Mouse (Mus musculus) myocyte (in vitro differentiated cells): Measurements from ENCODE around the gene Hhat.

Experiments used
- E2F4 ChIP-seq: IDR thresholded peaks from one replicate; pipeline ENCODE4 v1.6.1; 2011; ENCODE audit warnings: mild to moderate bottlenecking, control low read depth, moderate library complexity; ENCODE audit not compliant: insufficient read depth
- POLR2A ChIP-seq: IDR thresholded peaks from one replicate; pipeline ENCODE4 v1.6.1; 2011; ENCODE audit warnings: low read depth, mild to moderate bottlenecking, control low read depth, moderate library complexity; ENCODE audit not compliant: insufficient read length
- POLR2AphosphoS2 ChIP-seq: IDR thresholded peaks from one replicate; pipeline ENCODE4 v1.6.1; 2011; ENCODE audit warnings: low read depth, control low read depth; ENCODE audit not compliant: insufficient read length
- REST ChIP-seq: IDR thresholded peaks from one replicate; pipeline ENCODE4 v1.6.1; 2011; ENCODE audit warnings: mild to moderate bottlenecking, control low read depth, moderate library complexity; ENCODE audit not compliant: insufficient read depth, insufficient read length
- SRF ChIP-seq: IDR thresholded peaks from one replicate; pipeline ENCODE4 v1.6.1; 2011; ENCODE audit warnings: low read depth; ENCODE audit not compliant: control insufficient read depth, insufficient read length
- TCF12 ChIP-seq: IDR thresholded peaks from one replicate; pipeline ENCODE4 v1.6.1; 2011; ENCODE audit warnings: mild to moderate bottlenecking, control low read depth; ENCODE audit not compliant: poor library complexity, insufficient read depth, severe bottlenecking
- TCF3 ChIP-seq: IDR thresholded peaks from one replicate; pipeline ENCODE4 v1.6.1; 2011; ENCODE audit warnings: low read depth, control low read depth; ENCODE audit not compliant: insufficient read length
- USF1 ChIP-seq: IDR thresholded peaks from one replicate; pipeline ENCODE4 v1.6.1; 2011; ENCODE audit warnings: low read depth, mild to moderate bottlenecking, control low read depth, moderate library complexity

DNA sequence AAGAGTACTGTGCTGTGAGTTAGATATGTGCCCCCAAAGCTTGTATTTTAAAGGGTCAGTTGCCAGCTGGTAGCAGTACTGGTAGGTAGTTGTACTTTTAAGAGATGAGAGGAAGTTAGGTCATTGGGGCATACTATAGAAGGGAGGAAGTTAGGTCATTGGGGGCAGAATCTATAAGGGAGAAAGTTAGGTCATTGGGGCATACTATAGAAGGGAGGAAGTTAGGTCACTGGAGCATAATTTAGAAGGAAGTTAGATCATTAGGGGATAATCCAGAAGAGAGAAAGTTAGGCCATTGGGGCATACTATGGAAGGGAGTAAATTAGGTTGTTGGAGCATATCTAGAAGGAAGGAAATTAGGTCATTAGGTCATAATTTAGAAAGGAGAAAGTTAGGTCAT is 71.9 kb downstream of the Hhat start:
- TF ChIP-seq USF1 (no peak), REST (no peak), POLR2A (no peak), POLR2AphosphoS2 (no peak), TCF3 (no peak), TCF12 (no peak), E2F4 (no peak), SRF (no peak)
